Mouse (Mus musculus) heart, embryonic 14.5 days (tissue): ENCODE measurements at regions not wholly inside any gene's neighbourhood (a gene's known extent, or its start where the extent isn't known, plus 50 kb on each side); places are given as distances from the start of the nearest gene placed in this dataset.

Experiments used
- ATAC-seq: fragments of 200-750 bp; cut with Nextera tagmentation; 2 replicates; pipeline ENCODE4 v1.8.0; 2017; ENCODE audit warnings: low read depth, moderate TSS enrichment; ENCODE audit not compliant: insufficient number of reproducible peaks, insufficient read depth, low FRiP score
- H3K27ac ChIP-seq, 2 experiments: fragments of 200-500 bp in 1 of 2; fragments of 300-500 bp in 1 of 2; sonication (generic) in 1 of 2; replicated peaks in 1 of 2; 2 replicates each; pipeline ENCODE4 v1.5.1; 2012 to 2014; ENCODE audit warnings: low read depth in 2 of 2, low read length in 2 of 2, control low read depth in 1 of 2, mild to moderate bottlenecking in 1 of 2, mixed read lengths in 1 of 2; ENCODE audit not compliant: control insufficient read depth in 1 of 2, insufficient read depth in 1 of 2
- H3K27me3 ChIP-seq: fragments of 300-500 bp; sonication (generic); 2 replicates; pipeline ENCODE4 v1.6.1; 2014; ENCODE audit warnings: mild to moderate bottlenecking, low read length, control low read depth; ENCODE audit not compliant: control insufficient read depth, insufficient read depth
- H3K36me3 ChIP-seq: fragments of 300-500 bp; sonication (generic); 2 replicates; pipeline ENCODE4 v1.6.1; 2014; ENCODE audit warnings: mild to moderate bottlenecking, control low read depth, low read length, mixed read lengths; ENCODE audit not compliant: control insufficient read depth, insufficient read depth
- H3K4me1 ChIP-seq, 2 experiments: fragments of 200-500 bp in 1 of 2; fragments of 300-500 bp in 1 of 2; sonication (generic) in 1 of 2; 2 replicates each; pipeline ENCODE4 v1.6.1; 2012 to 2014; ENCODE audit warnings: low read length in 2 of 2, control low read depth in 1 of 2, mixed read lengths in 1 of 2; ENCODE audit not compliant: control insufficient read depth in 2 of 2, insufficient read depth in 2 of 2
- H3K4me2 ChIP-seq: fragments of 300-500 bp; sonication (generic); 2 replicates; pipeline ENCODE4 v1.6.1; 2014; ENCODE audit warnings: mild to moderate bottlenecking, low read length
- H3K4me3 ChIP-seq, 2 experiments: fragments of 200-500 bp in 1 of 2; fragments of 300-500 bp in 1 of 2; sonication (generic) in 1 of 2; 2 replicates each; pipeline ENCODE4 v1.5.1; 2012 to 2014; ENCODE audit warnings: low read length in 2 of 2, mild to moderate bottlenecking in 2 of 2, control low read depth in 1 of 2, low read depth in 1 of 2, moderate library complexity in 1 of 2; ENCODE audit not compliant: control insufficient read depth in 1 of 2, insufficient read depth in 1 of 2
- H3K9ac ChIP-seq: fragments of 300-500 bp; sonication (generic); 2 replicates; pipeline ENCODE4 v1.6.1; 2014; ENCODE audit warnings: mild to moderate bottlenecking, low read length
- H3K9me3 ChIP-seq: fragments of 300-500 bp; sonication (generic); 2 replicates; pipeline ENCODE4 v1.6.1; 2016; ENCODE audit warnings: low read length, control low read depth; ENCODE audit not compliant: control insufficient read depth
- WGBS: fragments of 180-500 bp; shearing (Covaris S2); extraction: QIAGEN DNeasy Blood & Tissue Kit; methylation state at CpG from one replicate; pipeline ENCODE4 v1.1.7; 2014; 5-methylcytosine and 5-hydroxymethylcytosine counted together

DNA sequence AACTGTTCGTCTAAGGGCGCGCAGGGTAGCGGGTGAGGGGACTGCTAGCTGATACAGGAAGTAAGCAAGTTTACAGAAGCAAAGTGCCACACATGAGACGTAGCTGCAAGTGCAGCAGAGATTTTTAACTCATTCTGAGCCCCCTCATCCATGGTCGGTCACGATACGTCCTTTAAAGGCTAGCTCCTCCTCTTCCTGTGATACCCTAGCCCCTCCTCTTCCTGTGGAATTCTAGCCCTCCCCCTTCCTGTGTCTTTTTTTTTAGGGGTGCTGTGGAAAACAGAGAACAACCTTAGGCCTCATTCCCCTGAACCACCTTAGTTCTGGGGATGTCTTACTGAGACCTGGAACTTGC is 218.0 kb upstream of the Hs6st1 start:
- Histone ChIP-seq H3K27ac (peak overlapping the region; percentile 30 to 69), H3K4me1 (peaks cover 12 to 14% of the 10 kb centered on the region in 2 experiments), H3K9ac (no peak overlapping the region), H3K9me3 (no peaks in the 10 kb centered on the region), H3K4me3 (no peak overlapping the region), H3K4me2 (peak overlapping the region; percentile 49), H3K27me3 (no peaks in the 10 kb centered on the region), H3K36me3 (no peaks in the 10 kb centered on the region)
- WGBS, result 73% methylated on average over 8 of the region's 8 CpGs
- no peak; the same call in 1 of the 2 replicates for ATAC-seq

GRCm38 (mm10) chr1:35850566-35851085 is 217.6 kb upstream of the Hs6st1 start:
- Histone ChIP-seq H3K4me2 (no peak overlapping the region), H3K4me1 (peaks cover 12 to 14% of the 10 kb centered on the region in 2 experiments), H3K27me3 (no peaks in the 10 kb centered on the region), H3K9me3 (no peaks in the 10 kb centered on the region), H3K9ac (no peak overlapping the region), H3K36me3 (no peaks in the 10 kb centered on the region), H3K27ac (peak overlapping the region in 1 of 2 experiments; percentile 69; a peak in 1 of 4 replicates), H3K4me3 (no peak overlapping the region)
- ATAC-seq, result no peak
- 68% methylated on average over 9 of the region's 9 CpGs for WGBS

- ATAC-seq, result no peak
- Histone ChIP-seq H3K4me3 (no peak overlapping the region), H3K36me3 (no peaks in the 10 kb centered on the region), H3K9me3 (no peaks in the 10 kb centered on the region), H3K9ac (no peak overlapping the region), H3K4me1 (peaks cover 11 to 14% of the 10 kb centered on the region in 2 experiments), H3K4me2 (no peak overlapping the region), H3K27me3 (no peaks in the 10 kb centered on the region), H3K27ac (no peak overlapping the region)
- WGBS, result 76% methylated on average over 4 of the region's 4 CpGs
Observed at GRCm38 (mm10) chr1:35851681-35852409, 216.4 kb upstream of the Hs6st1 start.

DNA sequence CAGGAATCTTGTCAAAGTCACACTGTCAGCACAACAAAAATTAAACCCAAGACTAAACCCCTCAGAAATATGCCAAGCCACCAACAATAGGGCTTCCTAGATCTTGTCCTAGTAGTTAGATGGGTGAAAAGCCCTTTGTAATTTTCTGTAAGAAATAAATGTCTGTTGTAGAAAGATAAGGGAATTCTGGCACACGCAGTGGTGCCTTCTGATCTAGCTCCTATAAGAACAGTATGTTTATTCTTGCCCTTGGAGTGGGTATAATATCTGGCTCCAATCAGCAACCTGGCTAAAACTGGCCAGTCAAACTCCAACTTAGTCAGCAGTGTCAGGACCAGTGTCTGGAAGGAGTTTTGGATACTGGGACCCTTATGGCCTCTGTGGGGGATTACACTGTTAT is 215.2 kb upstream of the Hs6st1 start:
- no peak overlapping the region for H3K4me3 ChIP-seq
- 70% methylated on average over 1 of the region's 1 CpGs for WGBS
- ATAC-seq, result no peak
- H3K27ac ChIP-seq, result no peak overlapping the region
- H3K9me3 ChIP-seq, result no peaks in the 10 kb centered on the region
- peaks cover 11 to 14% of the 10 kb centered on the region in 2 experiments for H3K4me1 ChIP-seq
- H3K9ac ChIP-seq, result no peak overlapping the region
- H3K27me3 ChIP-seq, result no peaks in the 10 kb centered on the region
- no peaks in the 10 kb centered on the region for H3K36me3 ChIP-seq
- no peak overlapping the region for H3K4me2 ChIP-seq

DNA sequence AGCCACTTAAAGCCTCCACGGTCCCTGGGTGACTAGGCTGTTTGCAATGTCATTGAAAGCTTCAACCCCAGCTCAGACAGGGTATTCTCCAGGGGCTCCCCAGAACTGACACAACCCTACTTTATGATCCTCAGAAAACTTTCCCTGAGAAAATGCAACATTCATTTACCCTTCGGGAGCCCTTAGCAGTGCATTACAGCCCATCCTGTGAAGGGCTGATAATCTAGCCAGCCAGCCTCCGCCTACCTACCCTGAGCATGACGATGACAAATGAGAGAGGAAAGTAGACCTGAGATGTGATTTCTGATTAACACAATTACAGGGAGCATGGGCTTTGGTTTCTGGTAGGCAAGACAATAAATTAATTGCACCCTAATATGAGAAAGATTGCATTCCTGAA is 212.6 kb upstream of the Hs6st1 start:
- no peak for ATAC-seq
- 71% methylated on average over 4 of the region's 4 CpGs for WGBS
- H3K9me3 ChIP-seq, result no peaks in the 10 kb centered on the region

DNA sequence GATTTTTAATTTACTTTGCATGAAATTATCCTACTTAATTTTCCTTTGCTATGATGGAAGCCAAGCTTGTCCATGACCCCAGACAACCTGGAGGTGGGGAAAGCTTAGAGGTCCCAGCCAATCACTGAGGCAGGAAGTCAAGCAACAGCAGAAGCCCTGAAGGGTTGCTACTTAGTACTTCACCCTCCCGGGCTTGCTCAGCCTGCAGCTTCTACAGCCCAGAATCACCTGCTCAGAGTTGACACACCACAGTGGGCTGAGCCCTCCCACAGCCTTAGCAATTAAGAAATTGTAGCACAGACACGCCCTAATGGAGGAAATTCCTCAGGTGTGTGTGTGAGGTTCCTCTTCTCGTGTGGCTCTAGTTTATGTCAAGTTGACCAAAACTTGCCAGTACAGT is 209.9 kb upstream of the Hs6st1 start:
- WGBS, result 73% methylated on average over 3 of the region's 3 CpGs
- no peak overlapping the region for H3K4me2 ChIP-seq
- H3K4me1 ChIP-seq, result no peaks in the 10 kb centered on the region
- H3K9me3 ChIP-seq, result no peaks in the 10 kb centered on the region
- no peaks in the 10 kb centered on the region for H3K27me3 ChIP-seq
- H3K36me3 ChIP-seq, result no peaks in the 10 kb centered on the region
- ATAC-seq, result no peak
- no peak overlapping the region for H3K9ac ChIP-seq
- H3K27ac ChIP-seq, result no peak overlapping the region
- H3K4me3 ChIP-seq, result no peak overlapping the region

More for the DNA sequence above, 212.6 kb upstream of the Hs6st1 start:
- Histone ChIP-seq H3K4me2 (no peak overlapping the region), H3K4me3 (no peak overlapping the region), H3K9ac (no peak overlapping the region), H3K27me3 (no peaks in the 10 kb centered on the region), H3K36me3 (no peaks in the 10 kb centered on the region), H3K4me1 (peaks cover under 1 to 2% of the 10 kb centered on the region in 2 experiments; a peak in 1 of 4 replicates), H3K27ac (no peak overlapping the region)

DNA sequence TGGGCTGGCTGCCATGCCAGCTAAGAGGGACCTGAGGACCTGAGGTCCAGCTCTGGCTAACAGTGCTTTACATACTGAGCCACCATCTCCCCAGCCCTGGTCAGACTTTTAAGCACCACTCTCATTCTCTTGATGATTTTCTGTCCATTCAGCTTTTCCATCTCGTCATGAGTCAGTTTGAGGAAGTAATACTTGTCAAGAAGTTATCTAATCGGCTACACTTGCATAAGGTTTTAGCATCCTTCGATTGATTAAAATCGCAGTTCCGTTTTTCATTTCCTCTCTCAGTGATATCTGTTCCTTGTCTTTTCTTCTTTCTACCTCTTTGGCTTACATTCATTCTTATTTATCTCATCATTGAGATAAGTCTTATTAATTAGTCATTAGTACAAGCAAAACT is 207.4 kb upstream of the Hs6st1 start:
- WGBS, result 63% methylated on average over 5 of the region's 5 CpGs
- no peaks in the 10 kb centered on the region for H3K36me3 ChIP-seq
- no peaks in the 10 kb centered on the region for H3K27me3 ChIP-seq
- no peak overlapping the region for H3K4me2 ChIP-seq
- H3K4me3 ChIP-seq, result no peak overlapping the region
- no peak overlapping the region for H3K9ac ChIP-seq
- no peaks in the 10 kb centered on the region for H3K4me1 ChIP-seq
- no peak overlapping the region for H3K27ac ChIP-seq
- no peak for ATAC-seq
- H3K9me3 ChIP-seq, result no peaks in the 10 kb centered on the region

DNA sequence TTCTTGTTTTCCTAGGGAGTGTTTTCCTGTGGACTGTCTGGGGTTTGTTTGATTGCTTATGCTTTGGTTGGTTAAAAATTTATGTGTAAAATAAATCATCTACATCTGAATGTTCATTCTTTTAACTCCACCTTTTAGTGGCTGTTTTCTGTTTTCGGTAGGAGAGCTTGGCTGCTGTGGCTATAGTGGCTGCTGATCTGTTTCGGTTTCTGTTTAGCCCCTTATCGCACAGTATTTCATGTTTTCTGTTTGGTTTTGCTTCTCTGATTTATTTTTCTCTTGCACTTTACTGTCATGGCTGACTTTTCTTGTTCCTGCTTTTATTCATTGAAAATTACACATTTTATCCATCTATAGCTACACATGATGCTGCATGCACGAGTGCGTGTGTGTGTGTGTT is 206.0 kb upstream of the Hs6st1 start:
- Histone ChIP-seq H3K4me3 (no peak overlapping the region), H3K9me3 (no peaks in the 10 kb centered on the region), H3K9ac (no peak overlapping the region), H3K27me3 (no peaks in the 10 kb centered on the region), H3K4me1 (no peaks in the 10 kb centered on the region), H3K27ac (no peak overlapping the region), H3K4me2 (no peak overlapping the region), H3K36me3 (no peaks in the 10 kb centered on the region)
- ATAC-seq, result no peak
- 89% methylated on average over 5 of the region's 5 CpGs for WGBS
